Mouse (Mus musculus) heart, embryonic 16.5 days (tissue): ENCODE measurements around the gene Pde4a. TPM values are rescaled to one million over a fixed set of nuclear protein-coding genes. Genes with fewer than 3 reads are reported as not detected.
A peak's percentile ranks its signal among the peaks of the same experiment; 100 is the strongest.

Source experiments
- ATAC-seq: fragments of 200-750 bp; cut with Nextera tagmentation; replicated peaks from 2 replicates; pipeline ENCODE4 v1.8.0; 2017; ENCODE audit warnings: moderate number of reproducible peaks; ENCODE audit not compliant: insufficient read depth, low FRiP score; ENCODE audit errors: extremely low read depth
- H3K27ac ChIP-seq: fragments of 300-500 bp; sonication (generic); 2 replicates; pipeline ENCODE4 v1.5.1; 2014; ENCODE audit warnings: mild to moderate bottlenecking, low read length, control low read depth, moderate library complexity
- H3K27me3 ChIP-seq: fragments of 300-500 bp; sonication (generic); 2 replicates; pipeline ENCODE4 v1.6.1; 2014; ENCODE audit warnings: low read length, mixed read lengths; ENCODE audit not compliant: control insufficient read depth, insufficient read depth
- H3K36me3 ChIP-seq: fragments of 300-500 bp; sonication (generic); 2 replicates; pipeline ENCODE4 v1.6.1; 2014; ENCODE audit not compliant: control insufficient read depth, insufficient read depth
- H3K4me1 ChIP-seq: fragments of 300-500 bp; sonication (generic); 2 replicates; pipeline ENCODE4 v1.6.1; 2014; ENCODE audit warnings: low read length, mixed read lengths; ENCODE audit not compliant: control insufficient read depth, insufficient read depth
- H3K4me2 ChIP-seq: fragments of 300-500 bp; sonication (generic); 2 replicates; pipeline ENCODE4 v1.6.1; 2014; ENCODE audit warnings: low read depth, mild to moderate bottlenecking, control low read depth, low read length
- H3K4me3 ChIP-seq: fragments of 300-500 bp; sonication (generic); 2 replicates; pipeline ENCODE4 v1.5.1; 2014; ENCODE audit warnings: mild to moderate bottlenecking, control low read depth, low read length
- H3K9ac ChIP-seq: fragments of 300-500 bp; sonication (generic); 2 replicates; pipeline ENCODE4 v1.6.1; 2014; ENCODE audit warnings: low read length, control low read depth
- H3K9me3 ChIP-seq: fragments of 300-500 bp; sonication (generic); replicated peaks from 2 replicates; pipeline ENCODE4 v1.6.1; 2016; ENCODE audit warnings: low read length; ENCODE audit not compliant: control insufficient read depth
- WGBS: fragments of 180-500 bp; shearing (Covaris S2); extraction: QIAGEN DNeasy Blood & Tissue Kit; methylation state at CpG from one replicate; pipeline ENCODE4 v1.1.7; 2014; 5-methylcytosine and 5-hydroxymethylcytosine counted together
- polyA plus RNA-seq: library from polyadenylated mRNA; unstranded; fragments of >200 nt; fragmentation: Nextera tagmentation; extraction: Ambion mirVana; gene quantifications from 2 replicates; pipeline ENCODE4 v1.2.1, GENCODE M21; 2015

Pde4a gene
- polyA plus RNA-seq, 1 experiment from 2014 or later = 15.0 TPM

GRCm38 (mm10) chr9:21145431-21145830, 20.1 kb upstream of the Pde4a start:
- H3K4me2 ChIP-seq = no peak overlapping the region
- no peak overlapping the region for H3K4me3 ChIP-seq
- ATAC-seq = no peak
- WGBS = 73% methylated on average over 4 of the region's 4 CpGs
- H3K9ac ChIP-seq = no peak overlapping the region
- no peak overlapping the region for H3K27ac ChIP-seq
- H3K4me1 ChIP-seq = peaks cover 32% of the 10 kb centered on the region
- H3K27me3 ChIP-seq = no peaks in the 10 kb centered on the region
- peaks cover 26% of the 10 kb centered on the region for H3K36me3 ChIP-seq
- no peaks in the 10 kb centered on the region for H3K9me3 ChIP-seq

- Histone ChIP-seq H3K4me3 (peak overlapping the region; percentile 19; the same call in 1 of the 2 replicates), H3K27ac (peak overlapping the region; percentile 29; the same call in 1 of the 2 replicates), H3K9me3 (no peaks in the 10 kb centered on the region), H3K9ac (0 out of 2 replicates have a peak overlapping the region, but pooled peaks have one; percentile 3), H3K4me2 (peak overlapping the region; percentile 45), H3K4me1 (peaks cover 32% of the 10 kb centered on the region), H3K27me3 (no peaks in the 10 kb centered on the region), H3K36me3 (peaks cover 17% of the 10 kb centered on the region)
- ATAC-seq = peak; percentile 23; the same call in 1 of the 2 replicates
- 37% methylated on average over 10 of the region's 10 CpGs for WGBS
Observed at GRCm38 (mm10) chr9:21146722-21147121, 18.8 kb upstream of the Pde4a start.

GRCm38 (mm10) chr9:21148427-21148826, 17.1 kb upstream of the Pde4a start:
- H3K9me3 ChIP-seq = no peaks in the 10 kb centered on the region
- H3K4me2 ChIP-seq = peak overlapping the region; percentile 97
- H3K4me3 ChIP-seq = peak overlapping the region; percentile 93
- ATAC-seq = no peak
- peak overlapping the region; percentile 93 for H3K9ac ChIP-seq
- H3K27me3 ChIP-seq = no peaks in the 10 kb centered on the region
- H3K27ac ChIP-seq = no peak overlapping the region
- peaks cover 8% of the 10 kb centered on the region for H3K36me3 ChIP-seq
- peaks cover 41% of the 10 kb centered on the region for H3K4me1 ChIP-seq

- no peak for ATAC-seq
- Histone ChIP-seq H3K4me3 (peak overlapping the region; percentile 93), H3K27ac (peak overlapping the region; percentile 84), H3K36me3 (peaks cover 8% of the 10 kb centered on the region), H3K9ac (peak overlapping the region; percentile 93), H3K4me1 (peaks cover 49% of the 10 kb centered on the region), H3K9me3 (no peaks in the 10 kb centered on the region), H3K4me2 (peak overlapping the region; percentile 97), H3K27me3 (no peaks in the 10 kb centered on the region)
- WGBS = 3% methylated on average over 8 of the region's 8 CpGs
Observed at GRCm38 (mm10) chr9:21149077-21149653, 16.3 kb upstream of the Pde4a start.

DNA sequence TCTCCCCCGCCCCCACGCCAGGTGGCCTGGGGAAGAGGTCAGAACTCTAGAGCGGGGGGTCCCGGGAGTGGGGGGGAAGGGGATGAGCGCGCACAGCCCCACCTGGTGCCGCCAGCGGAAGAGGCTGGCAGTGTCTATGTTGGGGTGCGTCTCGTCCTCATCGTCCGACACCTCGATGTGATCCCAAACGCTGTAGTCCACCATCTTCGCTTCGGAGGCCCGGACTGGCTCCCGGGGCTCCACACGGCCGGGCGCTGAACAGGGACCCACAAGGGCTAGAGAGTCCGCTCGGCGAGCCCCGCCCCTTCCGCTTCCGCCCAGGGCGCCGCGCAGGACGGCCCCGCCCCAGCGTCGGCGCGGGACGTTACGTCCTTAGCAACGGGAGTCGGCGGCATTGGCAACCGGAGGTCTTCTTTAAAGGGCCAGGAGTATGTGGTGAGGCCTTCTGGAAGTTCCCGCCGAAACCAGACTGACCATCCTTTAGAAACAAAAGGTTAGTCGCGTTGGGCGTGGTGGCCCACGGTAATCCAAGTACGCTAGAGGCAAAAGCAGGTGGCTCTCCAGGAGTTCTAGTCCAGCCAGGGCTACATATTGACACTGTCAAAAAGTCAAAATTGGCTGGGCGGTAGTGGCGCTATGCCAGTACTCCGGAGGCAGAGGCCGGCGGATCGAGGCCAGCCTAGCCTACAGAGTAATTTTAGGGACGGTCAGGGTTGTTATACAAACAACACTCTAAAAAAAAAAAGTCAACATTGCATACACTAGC, 15.7 kb upstream of the Pde4a start, which contains the start of gene Cdc37:
Cdc37 (minus strand) TSS at position 329 of the 766 bp plus-strand sequence.
- peak within 1 kb of the TSS; percentile 93 for H3K9ac ChIP-seq
- 3% methylated on average over 56 of the region's 56 CpGs for WGBS
- H3K4me3 ChIP-seq = peak within 1 kb of the TSS; percentile 93
- no peaks in the 10 kb centered on the region for H3K9me3 ChIP-seq
- peak within 1 kb of the TSS; percentile 84 for H3K27ac ChIP-seq
- H3K27me3 ChIP-seq = no peaks in the 10 kb centered on the region
- peaks cover 51% of the 10 kb centered on the region for H3K4me1 ChIP-seq
- ATAC-seq = peak; percentile 91
- H3K36me3 ChIP-seq = peaks cover 2% of the 10 kb centered on the region
- peak within 1 kb of the TSS; percentile 97 for H3K4me2 ChIP-seq

DNA sequence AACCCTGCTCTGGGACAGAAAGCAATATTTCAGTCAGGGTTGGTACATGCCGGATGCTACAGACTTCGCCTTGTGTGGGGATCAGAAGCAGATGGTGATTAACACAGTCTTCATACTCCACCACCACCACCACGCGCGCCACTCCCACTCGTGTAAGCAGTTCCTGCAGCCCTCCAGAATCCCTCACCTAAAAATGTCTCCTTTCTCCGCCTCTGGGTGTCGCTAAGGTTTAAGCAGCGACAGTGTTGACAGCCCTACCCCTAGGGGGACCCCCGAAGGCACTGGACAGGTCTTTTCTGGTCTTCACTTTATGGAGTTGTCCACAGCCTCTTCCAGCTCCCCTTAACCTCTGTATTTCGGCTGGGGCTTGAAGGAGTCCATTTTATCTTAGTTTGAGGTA, 12.8 kb upstream of the Pde4a start:
- 0 out of 2 replicates have a peak, but pooled peaks have one; percentile 30 for ATAC-seq
- Histone ChIP-seq H3K4me1 (peaks cover 36% of the 10 kb centered on the region), H3K9me3 (0 out of 2 replicates have a peak, but pooled peaks cover 4% of the 10 kb centered on the region), H3K4me3 (peak overlapping the region; percentile 54), H3K27me3 (no peaks in the 10 kb centered on the region), H3K4me2 (peak overlapping the region; percentile 97), H3K9ac (peak overlapping the region; percentile 71), H3K27ac (peak overlapping the region; percentile 78; the same call in 1 of the 2 replicates), H3K36me3 (no peaks in the 10 kb centered on the region)
- WGBS = 2% methylated on average over 11 of the region's 11 CpGs

DNA sequence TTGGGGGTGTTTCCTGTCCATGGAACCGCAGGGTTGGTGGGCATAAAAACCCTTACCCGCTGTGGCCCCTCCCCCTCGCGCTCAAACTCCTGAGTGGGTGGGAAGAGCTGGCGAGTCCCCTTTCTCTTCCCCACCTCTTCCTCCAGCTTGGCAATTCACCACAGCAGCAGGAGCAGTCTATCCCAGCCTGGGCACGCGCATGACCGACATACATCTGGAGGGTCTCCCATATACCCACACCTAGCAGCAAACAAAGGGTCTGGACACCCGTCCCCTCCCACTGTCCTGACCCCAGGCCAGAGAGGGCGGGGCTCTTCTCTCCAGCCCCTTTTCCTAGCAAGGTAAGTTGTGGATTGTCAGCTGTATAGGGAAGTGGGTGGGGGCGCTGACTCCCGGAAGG, 12.2 kb upstream of the Pde4a start:
- Histone ChIP-seq H3K9ac (peak overlapping the region; percentile 71), H3K4me2 (peak overlapping the region; percentile 97), H3K27ac (peak overlapping the region; percentile 78), H3K9me3 (0 out of 2 replicates have a peak, but pooled peaks cover 4% of the 10 kb centered on the region), H3K4me3 (peak overlapping the region; percentile 54), H3K4me1 (peaks cover 31% of the 10 kb centered on the region), H3K27me3 (no peaks in the 10 kb centered on the region), H3K36me3 (no peaks in the 10 kb centered on the region)
- WGBS = 4% methylated on average over 12 of the region's 12 CpGs
- peak; percentile 17; the same call in 1 of the 2 replicates for ATAC-seq

- Histone ChIP-seq H3K27me3 (no peaks in the 10 kb centered on the region), H3K9me3 (0 out of 2 replicates have a peak, but pooled peaks cover 4% of the 10 kb centered on the region), H3K4me1 (peaks cover 26% of the 10 kb centered on the region), H3K27ac (peak overlapping the region; percentile 78), H3K9ac (peak overlapping the region; percentile 71), H3K36me3 (no peaks in the 10 kb centered on the region), H3K4me3 (peak overlapping the region; percentile 54), H3K4me2 (peak overlapping the region; percentile 97)
- 4% methylated on average over 5 of the region's 5 CpGs for WGBS
- 0 out of 2 replicates have a peak, but pooled peaks have one; percentile 3 for ATAC-seq
Observed at GRCm38 (mm10) chr9:21153833-21154232, 11.7 kb upstream of the Pde4a start.

GRCm38 (mm10) chr9:21154787-21155186, 10.7 kb upstream of the Pde4a start:
- Histone ChIP-seq H3K27me3 (no peaks in the 10 kb centered on the region), H3K9me3 (0 out of 2 replicates have a peak, but pooled peaks cover 4% of the 10 kb centered on the region), H3K4me1 (peaks cover 21% of the 10 kb centered on the region), H3K4me3 (no peak overlapping the region), H3K9ac (no peak overlapping the region; the same call in 1 of the 2 replicates), H3K4me2 (no peak overlapping the region), H3K27ac (no peak overlapping the region), H3K36me3 (no peaks in the 10 kb centered on the region)
- ATAC-seq = no peak
- 81% methylated on average over 3 of the region's 3 CpGs for WGBS
